Mouse (Mus musculus) ES-Bruce4 (cell line): ENCODE results near the gene Ccdc190.

Experiments used
- CTCF ChIP-seq: IDR thresholded peaks from one replicate; pipeline ENCODE4 v1.8.1; 2011; ENCODE audit warnings: low read depth, low read length
- EP300 ChIP-seq: IDR thresholded peaks from 2 replicates; pipeline ENCODE4 v1.6.1; 2011; ENCODE audit warnings: low read depth, low read length; ENCODE audit not compliant: insufficient read depth

DNA sequence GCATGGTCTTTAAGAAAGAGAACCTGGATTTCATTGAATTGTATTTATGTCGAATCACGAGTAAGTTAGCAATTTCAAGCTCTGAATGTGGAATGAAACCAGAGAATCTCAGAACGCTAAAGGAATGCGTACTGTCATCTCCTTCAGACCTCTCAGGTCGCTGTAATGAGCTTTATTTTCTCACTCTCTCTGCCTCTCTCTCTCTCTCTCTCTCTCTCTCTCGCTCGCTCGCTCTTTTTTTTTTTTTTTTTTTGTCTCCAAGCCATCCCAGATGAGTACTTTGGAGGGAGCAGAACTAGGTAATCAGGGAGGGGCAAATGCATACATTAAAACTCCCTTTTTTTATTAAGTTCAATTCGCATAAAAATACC, 41.1 kb downstream of the Ccdc190 start:
- TF ChIP-seq CTCF (no peak), EP300 (no peak)
